Mouse (Mus musculus) liver, postnatal 0 days (tissue): ENCODE data around the gene Rere. TPM values are rescaled to one million over a fixed set of nuclear protein-coding genes. Genes with fewer than 3 reads are reported as not detected.
A peak's percentile ranks its signal among the peaks of the same experiment; 100 is the strongest.

Source experiments
- ATAC-seq: fragments of 200-750 bp; cut with Nextera tagmentation; 2 replicates; pipeline ENCODE4 v1.8.0; 2017; ENCODE audit warnings: mild to moderate bottlenecking, moderate library complexity
- DNase-seq: peaks from one replicate; pipeline ENCODE4 v3.0.0-alpha.2; 2016
- H3K27ac ChIP-seq: fragments of 300-500 bp; sonication (generic); 2 replicates; pipeline ENCODE4 v1.5.1; 2014; ENCODE audit warnings: antibody characterized with exemption, moderate library complexity, mild to moderate bottlenecking, low read depth
- H3K27me3 ChIP-seq: fragments of 300-500 bp; sonication (generic); 2 replicates; pipeline ENCODE4 v1.6.1; 2014; ENCODE audit warnings: low read length, control low read depth, mixed read lengths; ENCODE audit not compliant: insufficient read depth
- H3K36me3 ChIP-seq: fragments of 300-500 bp; sonication (generic); replicated peaks from 2 replicates; pipeline ENCODE4 v1.6.1; 2014; ENCODE audit warnings: mild to moderate bottlenecking, control low read depth, low read length, moderate library complexity, mixed read lengths; ENCODE audit not compliant: insufficient read depth
- H3K4me1 ChIP-seq: fragments of 300-500 bp; sonication (generic); 2 replicates; pipeline ENCODE4 v1.6.1; 2014; ENCODE audit warnings: antibody characterized with exemption, mild to moderate bottlenecking, control low read depth; ENCODE audit not compliant: insufficient read depth
- H3K4me2 ChIP-seq: fragments of 300-500 bp; sonication (generic); 2 replicates; pipeline ENCODE4 v1.6.1; 2014; ENCODE audit warnings: low read depth, mild to moderate bottlenecking, low read length, moderate library complexity, mixed read lengths
- H3K4me3 ChIP-seq: fragments of 300-500 bp; sonication (generic); 2 replicates; pipeline ENCODE4 v1.5.1; 2014; ENCODE audit warnings: low read depth, low read length
- H3K9ac ChIP-seq: fragments of 300-500 bp; sonication (generic); replicated peaks from 2 replicates; pipeline ENCODE4 v1.6.1; 2014; ENCODE audit warnings: mild to moderate bottlenecking, moderate library complexity
- H3K9me3 ChIP-seq: fragments of 300-500 bp; sonication (generic); 2 replicates; pipeline ENCODE4 v1.6.1; 2016; ENCODE audit warnings: mild to moderate bottlenecking, control low read depth, low read length, mixed read lengths
- CTCF ChIP-seq: sonication (generic); IDR thresholded peaks from 2 replicates; pipeline ENCODE4 v1.5.1; 2016; ENCODE audit warnings: antibody characterized with exemption, low read depth
- EP300 ChIP-seq: IDR thresholded peaks from 2 replicates; pipeline ENCODE4 v1.6.1; 2016; ENCODE audit warnings: antibody characterized with exemption, low read depth, mild to moderate bottlenecking
- WGBS: fragments of 180-500 bp; shearing (Covaris S2); extraction: QIAGEN DNeasy Blood & Tissue Kit; methylation state at CpG from one replicate; pipeline ENCODE4 v1.1.7; 2014; ENCODE audit not compliant: insufficient replicate concordance; 5-methylcytosine and 5-hydroxymethylcytosine counted together
- polyA plus RNA-seq: library from polyadenylated mRNA; unstranded; fragments of >200 nt; fragmentation: Nextera tagmentation; extraction: Ambion mirVana; gene quantifications from 2 replicates; pipeline ENCODE4 v1.2.1, GENCODE M21; 2015

Gene Rere
- polyA plus RNA-seq, 1 experiment from 2014 or later: 4.3 TPM

GRCm38 (mm10) chr4:150415227-150415969, 134.0 kb downstream of the Rere start:
- Histone ChIP-seq H3K36me3 (no peaks in the 10 kb centered on the region), H3K27me3 (no peaks in the 10 kb centered on the region), H3K4me2 (peak overlapping the region; percentile 48), H3K9ac (no peak overlapping the region), H3K4me1 (peaks cover 2% of the 10 kb centered on the region; the same call in 1 of the 2 replicates), H3K4me3 (no peak overlapping the region), H3K9me3 (no peaks in the 10 kb centered on the region), H3K27ac (peak overlapping the region; percentile 75)
- DNase-seq (no peak), ATAC-seq (peak; percentile 78)
- TF ChIP-seq CTCF (no peak), EP300 (no peak)
- WGBS: 62% methylated on average over 10 of the region's 10 CpGs

GRCm38 (mm10) chr4:150420576-150421263, 139.3 kb downstream of the Rere start:
- ATAC-seq (no peak), DNase-seq (no peak)
- Histone ChIP-seq H3K4me2 (no peak overlapping the region), H3K36me3 (no peaks in the 10 kb centered on the region), H3K9ac (no peak overlapping the region), H3K4me1 (peaks cover 5% of the 10 kb centered on the region), H3K27ac (no peak overlapping the region), H3K4me3 (no peak overlapping the region), H3K27me3 (no peaks in the 10 kb centered on the region), H3K9me3 (no peaks in the 10 kb centered on the region)
- WGBS: 81% methylated on average over 10 of the region's 10 CpGs
- TF ChIP-seq EP300 (no peak), CTCF (no peak)

DNA sequence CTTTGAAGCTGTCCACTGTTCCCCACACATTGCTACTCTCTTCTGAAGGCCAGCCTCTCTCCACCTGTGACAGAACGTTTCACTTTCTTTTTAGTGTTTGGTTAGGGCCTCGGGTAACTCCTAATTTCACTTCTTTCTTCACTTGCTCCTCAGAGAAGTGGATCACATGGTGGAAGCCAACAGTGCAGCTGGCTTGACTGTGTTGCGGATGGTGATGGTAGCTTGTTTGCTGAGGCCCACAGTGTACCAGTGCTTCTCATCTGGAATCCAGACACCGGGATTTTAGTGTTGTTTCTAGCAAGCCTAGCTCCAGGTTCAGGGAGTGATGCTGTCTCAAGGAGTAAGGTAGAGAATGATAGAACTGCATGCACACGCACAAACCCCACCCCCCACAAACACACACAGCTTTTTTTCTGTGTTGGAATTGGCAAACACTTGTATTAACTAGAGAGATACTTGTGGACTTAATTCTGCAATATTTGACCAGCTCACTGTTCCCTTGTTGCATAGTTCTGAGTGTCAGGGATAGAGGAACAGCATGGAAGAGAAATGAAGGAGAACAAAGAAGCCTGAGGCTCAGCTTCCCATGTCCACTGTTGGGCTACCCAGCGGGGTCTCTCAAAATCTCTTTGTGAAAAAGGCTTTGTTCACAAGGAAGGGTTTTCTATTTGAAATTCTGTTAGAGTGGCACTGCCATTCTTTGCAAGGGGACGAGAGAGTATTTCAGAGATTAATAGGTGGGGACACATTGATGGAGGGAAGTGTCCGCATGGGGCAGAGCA, 144.8 kb downstream of the Rere start:
- Histone ChIP-seq H3K4me3 (no peak overlapping the region), H3K9me3 (no peaks in the 10 kb centered on the region), H3K4me1 (peaks cover 21% of the 10 kb centered on the region), H3K4me2 (no peak overlapping the region), H3K36me3 (no peaks in the 10 kb centered on the region), H3K9ac (no peak overlapping the region), H3K27ac (peak overlapping the region; percentile 34; the same call in 1 of the 2 replicates), H3K27me3 (no peaks in the 10 kb centered on the region)
- 60% methylated on average over 8 of the region's 8 CpGs for WGBS
- ATAC-seq: peak; percentile 81
- TF ChIP-seq CTCF (no peak), EP300 (no peak)
- DNase-seq: no peak

DNA sequence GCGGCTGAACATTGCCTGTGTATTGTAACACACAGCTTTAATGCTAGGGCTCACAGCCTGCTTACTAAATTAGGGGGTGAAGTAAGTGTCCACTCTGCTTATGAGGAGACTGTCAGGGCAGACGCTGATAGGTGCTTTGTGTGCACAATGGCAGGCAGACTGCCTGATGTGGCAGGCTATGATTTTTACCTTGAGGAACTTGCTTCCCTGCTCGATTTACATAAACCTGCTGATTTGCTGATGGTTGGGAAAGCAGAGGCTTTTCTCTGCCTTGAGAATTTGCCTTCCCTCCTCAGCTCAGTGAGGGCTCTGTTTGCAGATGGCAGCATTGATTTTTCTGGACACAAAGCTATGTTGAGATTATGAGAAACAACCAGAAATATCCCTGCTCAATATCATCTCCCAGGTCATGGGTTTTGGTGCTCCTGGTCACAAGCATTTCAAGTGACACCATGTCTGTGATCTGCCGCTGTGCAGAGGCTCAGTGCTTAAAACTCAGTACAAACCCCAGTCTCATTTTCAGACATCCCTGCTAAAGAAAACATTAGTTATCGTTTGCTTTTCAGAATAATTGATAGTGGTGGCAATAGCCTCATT, 145.5 kb downstream of the Rere start:
- no peaks in the 10 kb centered on the region for H3K9me3 ChIP-seq
- no peak overlapping the region for H3K4me2 ChIP-seq
- 64% methylated on average over 5 of the region's 5 CpGs for WGBS
- DNase-seq (no peak), ATAC-seq (peak; percentile 31; the same call in 1 of the 2 replicates)
- no peaks in the 10 kb centered on the region for H3K27me3 ChIP-seq
- H3K4me3 ChIP-seq: no peak overlapping the region
- H3K27ac ChIP-seq: no peak overlapping the region; the same call in 1 of the 2 replicates
- peaks cover 21% of the 10 kb centered on the region for H3K4me1 ChIP-seq
- no peaks in the 10 kb centered on the region for H3K36me3 ChIP-seq
- TF ChIP-seq CTCF: no peak
- no peak overlapping the region for H3K9ac ChIP-seq

DNA sequence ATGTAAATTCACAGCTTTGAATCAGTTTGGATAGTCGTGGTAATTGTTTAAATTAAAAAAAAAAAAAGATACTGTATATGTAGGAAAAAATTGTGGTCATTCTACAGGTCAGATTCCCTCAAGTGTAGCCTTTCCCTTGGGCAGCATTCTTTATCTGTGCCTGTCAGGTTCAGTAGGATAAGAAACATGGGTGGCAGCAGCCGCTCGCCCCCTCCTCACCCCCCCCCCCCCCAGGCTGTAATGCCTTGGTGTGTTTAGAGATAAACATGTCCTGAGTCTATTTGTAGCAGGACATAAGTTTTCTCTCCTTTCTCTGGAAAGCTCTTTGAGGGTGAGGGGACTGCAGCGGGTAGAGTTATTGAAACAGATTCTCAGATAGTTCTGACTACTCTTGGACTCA, 147.3 kb downstream of the Rere start:
- 46% methylated on average over 4 of the region's 4 CpGs for WGBS
- no peaks in the 10 kb centered on the region for H3K27me3 ChIP-seq
- no peaks in the 10 kb centered on the region for H3K36me3 ChIP-seq
- no peak overlapping the region for H3K9ac ChIP-seq
- no peak overlapping the region for H3K27ac ChIP-seq
- DNase-seq (no peak), ATAC-seq (no peak)
- H3K9me3 ChIP-seq: no peaks in the 10 kb centered on the region
- no peak overlapping the region for H3K4me3 ChIP-seq
- H3K4me1 ChIP-seq: peaks cover 21% of the 10 kb centered on the region
- TF ChIP-seq CTCF: no peak
- no peak overlapping the region for H3K4me2 ChIP-seq
